ENCODE assay signal across 9 mouse cellular contexts in genomic region chr4:140624087-140624467, GRCm38 (mm10). TPM values are rescaled to one million over a fixed set of nuclear protein-coding genes. Genes with fewer than 3 reads are reported as not detected.
DNase-seq lines count a peak whose midpoint lies in the region; ATAC-seq and TF ChIP-seq lines count a peak whose summit lies in the region.
"Had no signal": no experiment of that assay in that cellular context is flagged by ENCODE, and none has a peak within 500 bp of the region (broad histone marks: within the 10 kb centered on the region; RNA-seq: fewer than 3 reads in every experiment).

No protein-coding gene starts in this region.

- H3K4me1 ChIP-seq in hindbrain, embryonic 13.5 days (replicated peaks) = peaks cover 63% of the 10 kb centered on the region
- peaks cover 36% of the 10 kb centered on the region for H3K4me1 ChIP-seq in limb, embryonic 13.5 days
- H3K4me1 ChIP-seq in neural tube, embryonic 15.5 days = peaks cover 56% of the 10 kb centered on the region

- no peaks in the 10 kb centered on the region for H3K9me3 ChIP-seq in hindbrain, embryonic 13.5 days
- H3K9me3 ChIP-seq in limb, embryonic 13.5 days = no peaks in the 10 kb centered on the region
- H3K9me3 ChIP-seq in neural tube, embryonic 15.5 days (replicated peaks) = no peaks in the 10 kb centered on the region

- ATAC-seq in hindbrain, embryonic 13.5 days (ENCODE audit: low FRiP score) = no peak
- no peak for ATAC-seq in limb, embryonic 13.5 days (ENCODE audit: low FRiP score, low read depth)
- ATAC-seq in neural tube, embryonic 15.5 days (ENCODE audit: low FRiP score) = no peak
- ATAC-seq in granulocyte monocyte progenitor cell, adult 5-6 weeks (replicated peaks; ENCODE audit: poor library complexity, severe bottlenecking) = no peak

- DNase-seq in left cerebral cortex, adult 2 months (ENCODE audit: extremely low spot score in 1 of 2, low spot score in 2 of 2) = no peak
- no peak for DNase-seq in left cerebral cortex, postnatal 14 days (ENCODE audit: low spot score in 2 of 2)
- no peak for DNase-seq in adrenal gland, postnatal 10 days
- DNase-seq in left cerebral cortex, adult 11 months (ENCODE audit: low spot score) = no peak
- DNase-seq: cerebellum, postnatal 36 days had no signal

- 3% methylated on average over 10 of the region's 10 CpGs for WGBS in hindbrain, embryonic 13.5 days
- WGBS in limb, embryonic 13.5 days = 13% methylated on average over 10 of the region's 10 CpGs
- WGBS in neural tube, embryonic 15.5 days = 4% methylated on average over 10 of the region's 10 CpGs

- TF ChIP-seq CTCF in left cerebral cortex, adult 2 months (IDR thresholded peaks at IDR 0.05) = no peak; the same call in 1 of the 2 replicates

- H3K27ac ChIP-seq in left cerebral cortex, adult 2 months = peak overlapping the region; percentile 73
- peak overlapping the region; percentile 95 for H3K27ac ChIP-seq in hindbrain, embryonic 13.5 days
- peak overlapping the region; percentile 87 for H3K27ac ChIP-seq in limb, embryonic 13.5 days
- peak overlapping the region; percentile 86 for H3K27ac ChIP-seq in neural tube, embryonic 15.5 days (replicated peaks)

- H3K4me2 ChIP-seq in hindbrain, embryonic 13.5 days = peak overlapping the region; percentile 44
- H3K4me2 ChIP-seq in limb, embryonic 13.5 days (replicated peaks) = peak overlapping the region; percentile 47
- H3K4me2 ChIP-seq in neural tube, embryonic 15.5 days = peak overlapping the region; percentile 44

- H3K36me3 ChIP-seq in hindbrain, embryonic 13.5 days = peaks cover 3% of the 10 kb centered on the region; the same call in 1 of the 2 replicates
- peaks cover 15% of the 10 kb centered on the region; the same call in 1 of the 2 replicates for H3K36me3 ChIP-seq in limb, embryonic 13.5 days
- H3K36me3 ChIP-seq in neural tube, embryonic 15.5 days = peaks cover 3% of the 10 kb centered on the region; the same call in 1 of the 2 replicates

- peak overlapping the region; percentile 65 for H3K9ac ChIP-seq in hindbrain, embryonic 13.5 days
- peak overlapping the region; percentile 26; the same call in 1 of the 2 replicates for H3K9ac ChIP-seq in limb, embryonic 13.5 days
- H3K9ac ChIP-seq in neural tube, embryonic 15.5 days (replicated peaks) = peak overlapping the region; percentile 30; the same call in 1 of the 2 replicates

- no peaks in the 10 kb centered on the region for H3K27me3 ChIP-seq in hindbrain, embryonic 13.5 days
- no peaks in the 10 kb centered on the region for H3K27me3 ChIP-seq in limb, embryonic 13.5 days
- H3K27me3 ChIP-seq in neural tube, embryonic 15.5 days (replicated peaks) = no peaks in the 10 kb centered on the region

- intact Hi-C loops in left cerebral cortex, adult 2 months (cut with DNase I) = loop anchor here (2.0 kb wide), 1 partner anchor 33 kb away; no protein-coding TSS in a partner anchor
- intact Hi-C loops in left cerebral cortex, postnatal 14 days (cut with DNase I) = no loop called here

- H3K4me3 ChIP-seq in left cerebral cortex, adult 2 months = no peak overlapping the region
- H3K4me3 ChIP-seq in hindbrain, embryonic 13.5 days = no peak overlapping the region
- no peak overlapping the region; the same call in 1 of the 2 replicates for H3K4me3 ChIP-seq in limb, embryonic 13.5 days
- H3K4me3 ChIP-seq in neural tube, embryonic 15.5 days (replicated peaks) = no peak overlapping the region

RNA-seq across cellular contexts. Expression of gene Arhgef10l, which starts 41.7 kb away (rescaled TPM):
- 10 to 100 TPM; 63.2 to 71.5 TPM for total RNA-seq in left cerebral cortex, adult 2 months (2021)
- total RNA-seq in left cerebral cortex, postnatal 14 days (2021) = 10 to 100 TPM; 44.3 to 53.6 TPM
- 23.2 and 23.8 TPM in 2 replicates for polyA plus RNA-seq in hindbrain, embryonic 13.5 days (2015; fragmentation: Nextera tagmentation; extraction: Ambion mirVana)
- polyA plus RNA-seq in limb, embryonic 13.5 days (2015; fragmentation: Nextera tagmentation; extraction: Ambion mirVana) = 14.9 TPM in 2 replicates
- 23.6 and 26.4 TPM in 2 replicates for polyA plus RNA-seq in neural tube, embryonic 15.5 days (2015; fragmentation: Nextera tagmentation; extraction: Ambion mirVana)
- 10 to 100 TPM; 17.5 to 25.7 TPM for total RNA-seq in adrenal gland, postnatal 10 days (2021)
- 4.2 and 6.0 TPM in 2 replicates for total RNA-seq in granulocyte monocyte progenitor cell, adult 5-6 weeks (2014; fragmentation: Nextera tagmentation)
- 6.9 and 7.2 TPM in 2 replicates for total RNA-seq in granulocyte monocyte progenitor cell, adult 5-6 weeks (2017)
